Mouse (Mus musculus) C2C12 (cell line): Measurements from ENCODE around the gene Nlrp9b. TPM values are rescaled to one million over a fixed set of nuclear protein-coding genes. Genes with fewer than 3 reads are reported as not detected.
"Not testable (repeated sequence)": the region's sequence is repeated elsewhere in the genome, so short reads cannot be mapped to it uniquely, and the experiment has no call there.

Experiments
- H3K27me3 ChIP-seq: one replicate; pipeline ENCODE4 v1.6.1; 2011; ENCODE audit not compliant: control insufficient read depth, insufficient read depth, insufficient read length
- H3K36me3 ChIP-seq: one replicate; pipeline ENCODE4 v1.6.1; 2011; ENCODE audit not compliant: control insufficient read depth, insufficient read depth
- H3K4me3 ChIP-seq: one replicate; pipeline ENCODE4 v1.5.1; 2011; ENCODE audit warnings: mild to moderate bottlenecking, control low read depth; ENCODE audit not compliant: poor library complexity, insufficient read depth, severe bottlenecking
- H3K79me2 ChIP-seq: one replicate; pipeline ENCODE4 v1.6.1; 2011; ENCODE audit not compliant: control insufficient read depth, insufficient read depth
- H3K79me3 ChIP-seq: one replicate; pipeline ENCODE4 v1.6.1; 2011; ENCODE audit warnings: low read depth, control low read depth
- H3ac ChIP-seq: one replicate; pipeline ENCODE3; 2011; ENCODE audit warnings: low read depth; ENCODE audit not compliant: control insufficient read depth, insufficient read length
- CEBPB ChIP-seq: IDR thresholded peaks from one replicate; pipeline ENCODE4 v1.6.1; 2011; ENCODE audit warnings: low read depth, mild to moderate bottlenecking, control low read depth, moderate library complexity
- CTCF ChIP-seq: IDR thresholded peaks from one replicate; pipeline ENCODE4 v1.5.1; 2011; ENCODE audit not compliant: control insufficient read depth, insufficient read depth, insufficient read length
- FOSL1 ChIP-seq: IDR thresholded peaks from one replicate; pipeline ENCODE4 v1.8.0; 2011; ENCODE audit warnings: mild to moderate bottlenecking, low read length; ENCODE audit not compliant: poor library complexity, insufficient read depth, severe bottlenecking
- MAX ChIP-seq: IDR thresholded peaks from one replicate; pipeline ENCODE4 v1.6.1; 2011; ENCODE audit warnings: mild to moderate bottlenecking, control low read depth
- MYOD1 ChIP-seq: IDR thresholded peaks from one replicate; pipeline ENCODE4 v1.6.1; 2011; ENCODE audit warnings: low read depth; ENCODE audit not compliant: control insufficient read depth, insufficient read length
- MYOG ChIP-seq: IDR thresholded peaks from one replicate; pipeline ENCODE4 v1.6.1; 2011; ENCODE audit not compliant: control insufficient read depth, insufficient read length; ENCODE audit errors: extremely low read depth
- USF1 ChIP-seq: IDR thresholded peaks from one replicate; pipeline ENCODE4 v1.6.1; 2011; ENCODE audit warnings: low read depth, mild to moderate bottlenecking, control low read depth, moderate library complexity
- long read RNA-seq, 2 experiments: library from polyadenylated mRNA; unstranded; transcript quantifications; one replicate each; pipeline ENCODE4 v2.0.0; 2019 to 2020
- polyA plus RNA-seq: library from polyadenylated mRNA; unstranded; fragments of >200 nt; fragmentation: generic; extraction: Trizol; gene quantifications from one replicate; pipeline ENCODE4 v1.2.1, GENCODE M21; 2012; ENCODE audit warnings: missing spikeins

Nlrp9b gene
- not detected for polyA plus RNA-seq
- long read RNA-seq, experiment 1: 0 reads
- long read RNA-seq, experiment 2: 0 reads

DNA sequence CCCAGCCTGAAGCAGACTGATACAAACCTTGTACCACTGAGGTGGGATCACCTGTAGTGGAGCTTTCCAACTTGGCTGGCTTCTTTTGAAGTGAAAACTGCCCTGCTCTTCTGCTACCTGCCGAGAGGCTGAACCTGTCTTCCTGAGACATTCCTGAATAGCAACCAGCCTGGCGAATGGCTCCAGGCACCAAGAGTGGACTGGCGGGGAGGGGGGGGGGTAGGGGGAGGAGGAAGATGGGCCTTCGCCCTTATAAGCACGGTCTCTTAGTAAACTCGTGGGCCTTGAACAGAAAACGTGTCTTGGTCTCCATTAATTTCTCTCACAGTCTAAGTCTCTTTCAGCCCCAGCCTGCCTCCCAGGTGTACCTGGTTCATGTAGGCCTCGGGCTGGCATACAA is at the start of gene Nlrp9b:
Gene Nlrp9b, plus strand, starts transcription at position 301 of the 400 bp plus-strand sequence.
- not testable (repeated sequence) for H3K27me3 ChIP-seq, H3K79me2 ChIP-seq, H3ac ChIP-seq, H3K36me3 ChIP-seq, H3K4me3 ChIP-seq, H3K79me3 ChIP-seq

DNA sequence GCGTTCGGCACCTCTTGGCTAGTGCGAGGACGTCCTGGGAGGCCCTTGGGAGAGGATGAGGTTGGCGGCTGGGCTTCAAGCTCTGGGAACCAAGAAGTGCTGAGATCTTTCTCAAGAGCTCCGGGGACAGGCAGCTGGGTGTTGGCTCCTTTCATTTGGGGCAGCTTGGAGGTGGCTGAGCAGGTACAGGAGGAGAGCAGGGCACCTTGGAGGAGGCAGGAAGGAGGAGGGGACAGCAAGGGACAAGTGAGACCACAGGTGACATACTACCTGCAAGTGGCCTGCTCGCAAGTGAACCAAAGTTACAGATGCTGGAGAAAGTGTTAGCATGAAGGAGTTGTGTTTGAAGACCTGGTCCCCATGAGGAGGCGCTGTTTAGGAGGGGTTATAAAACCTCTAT is 46.6 kb upstream of the Nlrp9b start:
- no peak overlapping the region for H3ac ChIP-seq
- TF ChIP-seq USF1: no peak
- TF ChIP-seq FOSL1: no peak
- no peak for TF ChIP-seq MYOD1
- TF ChIP-seq CEBPB: no peak
- no peak for TF ChIP-seq MAX
- TF ChIP-seq CTCF: no peak
- no peak for TF ChIP-seq MYOG
- H3K79me2 ChIP-seq: no peaks in the 10 kb centered on the region
- H3K36me3 ChIP-seq: no peaks in the 10 kb centered on the region
- H3K79me3 ChIP-seq: no peaks in the 10 kb centered on the region
- no peak overlapping the region for H3K4me3 ChIP-seq
- no peaks in the 10 kb centered on the region for H3K27me3 ChIP-seq

DNA sequence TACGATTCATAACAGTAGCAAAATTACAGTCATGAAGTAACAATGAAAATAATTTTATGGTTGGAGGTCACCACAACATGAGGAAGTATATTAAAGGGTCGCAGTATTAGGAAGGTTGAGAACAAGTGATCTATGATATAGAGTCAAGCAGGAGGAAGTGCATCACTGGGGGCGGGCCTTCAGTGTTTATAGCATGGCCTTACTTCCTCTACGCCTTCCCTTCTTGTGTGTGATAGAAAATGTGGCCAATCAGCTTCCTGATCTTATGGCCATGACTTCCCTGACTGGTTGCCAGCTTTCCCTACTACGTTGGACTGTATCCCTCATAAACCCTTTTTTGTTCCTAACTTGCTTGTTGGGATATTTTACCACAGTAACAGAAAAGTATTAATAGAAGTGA is 46.1 kb upstream of the Nlrp9b start:
- Histone ChIP-seq H3K36me3 (no peaks in the 10 kb centered on the region), H3K79me3 (no peaks in the 10 kb centered on the region), H3K4me3 (no peak overlapping the region), H3K79me2 (no peaks in the 10 kb centered on the region), H3K27me3 (no peaks in the 10 kb centered on the region), H3ac (no peak overlapping the region)
- no peak for TF ChIP-seq FOSL1
- no peak for TF ChIP-seq USF1
- TF ChIP-seq MAX: no peak
- no peak for TF ChIP-seq CTCF
- TF ChIP-seq CEBPB: no peak
- no peak for TF ChIP-seq MYOD1
- TF ChIP-seq MYOG: no peak

DNA sequence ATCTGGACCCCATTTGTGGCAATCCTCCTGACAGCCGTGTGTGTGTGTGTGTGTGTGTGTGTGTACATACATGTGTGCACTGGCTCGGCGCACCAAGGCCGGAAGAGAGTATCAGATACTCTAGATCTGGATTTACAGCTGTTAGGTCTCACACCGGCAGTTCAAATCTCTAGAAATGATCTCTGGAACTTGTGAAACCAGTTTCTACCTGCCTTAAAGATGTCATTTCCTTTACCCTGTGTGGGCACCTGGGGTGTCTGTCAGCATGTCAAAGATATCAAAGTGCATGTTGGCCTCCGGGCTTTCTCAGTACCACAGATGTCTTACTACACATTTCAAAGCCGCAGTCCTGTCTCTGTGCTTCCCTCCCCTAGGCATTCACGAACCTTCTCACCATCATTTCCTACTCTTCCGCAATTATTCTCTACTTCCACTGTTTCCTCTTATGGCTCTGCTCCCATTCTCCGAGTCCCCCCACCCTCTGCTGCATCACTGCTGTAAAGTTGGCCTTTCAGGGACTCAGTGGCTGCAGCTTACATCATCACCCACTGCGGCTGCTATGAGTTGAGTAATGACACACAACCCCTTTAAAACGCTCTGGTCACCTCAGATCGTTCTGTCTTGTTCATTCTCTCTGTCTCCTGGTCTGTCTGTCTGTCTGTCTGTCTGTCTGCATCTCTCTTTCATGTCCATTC is 45.3 kb upstream of the Nlrp9b start:
- H3K79me2 ChIP-seq: no peaks in the 10 kb centered on the region
- no peak overlapping the region for H3ac ChIP-seq
- no peaks in the 10 kb centered on the region for H3K36me3 ChIP-seq
- H3K4me3 ChIP-seq: no peak overlapping the region
- no peaks in the 10 kb centered on the region for H3K79me3 ChIP-seq
- no peak for TF ChIP-seq FOSL1
- TF ChIP-seq USF1: no peak
- no peak for TF ChIP-seq CEBPB
- TF ChIP-seq MYOG: no peak
- no peak for TF ChIP-seq CTCF
- TF ChIP-seq MYOD1: no peak
- no peak for TF ChIP-seq MAX
- no peaks in the 10 kb centered on the region for H3K27me3 ChIP-seq

DNA sequence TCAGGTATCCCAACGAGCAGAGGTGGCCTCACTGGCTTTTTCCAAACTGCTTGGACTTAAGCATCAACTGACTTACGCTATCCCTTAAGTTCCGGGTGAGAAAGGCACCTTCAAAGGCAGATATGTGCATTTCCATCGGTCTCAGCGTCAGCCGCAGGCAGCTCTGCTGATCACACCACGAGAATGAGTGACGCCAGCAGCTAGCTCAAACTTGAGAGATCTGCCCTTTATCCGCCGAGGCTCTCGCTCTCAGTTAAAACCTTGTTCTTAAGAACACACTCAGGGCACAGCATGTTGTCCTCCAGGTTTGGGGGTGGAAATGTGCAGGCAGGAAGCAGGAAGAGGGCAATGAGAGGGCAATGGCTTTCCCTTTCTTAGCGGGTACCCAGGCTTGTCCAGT is 42.3 kb upstream of the Nlrp9b start:
- Histone ChIP-seq H3ac (no peak overlapping the region), H3K79me3 (no peaks in the 10 kb centered on the region), H3K79me2 (no peaks in the 10 kb centered on the region), H3K27me3 (no peaks in the 10 kb centered on the region), H3K4me3 (no peak overlapping the region), H3K36me3 (no peaks in the 10 kb centered on the region)
- no peak for TF ChIP-seq MYOG
- no peak for TF ChIP-seq CEBPB
- TF ChIP-seq MYOD1: no peak
- TF ChIP-seq USF1: no peak
- no peak for TF ChIP-seq MAX

DNA sequence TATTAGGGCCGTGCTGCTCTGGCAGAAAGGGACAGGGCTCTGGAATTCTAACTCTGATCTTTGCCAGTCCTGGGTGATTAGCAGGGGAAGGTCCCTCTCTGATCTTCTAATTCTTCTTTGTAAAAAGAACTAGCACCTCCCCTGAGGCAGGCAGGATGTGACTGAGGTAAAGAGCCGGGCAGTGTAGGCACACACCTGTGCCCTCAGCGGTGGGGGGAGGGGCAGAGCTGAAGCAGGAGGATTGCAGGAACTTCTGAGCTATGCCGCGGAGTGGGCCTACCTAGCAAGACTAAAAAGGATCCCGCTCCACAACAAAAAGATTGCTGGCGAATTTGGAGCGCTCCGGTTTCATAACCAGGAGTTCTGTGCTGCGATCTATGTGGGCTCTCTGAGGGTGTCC is 41.3 kb upstream of the Nlrp9b start:
- no peaks in the 10 kb centered on the region for H3K79me2 ChIP-seq
- no peaks in the 10 kb centered on the region for H3K27me3 ChIP-seq
- H3K36me3 ChIP-seq: no peaks in the 10 kb centered on the region
- no peak overlapping the region for H3K4me3 ChIP-seq
- no peaks in the 10 kb centered on the region for H3K79me3 ChIP-seq
- no peak overlapping the region for H3ac ChIP-seq
- no peak for TF ChIP-seq USF1
